Mouse (Mus musculus): Measurements from ENCODE around the gene Cab39l.

The Cab39l gene

GRCm38 (mm10) chr14:59632067-59632466 lies 191.3 kb downstream of the Cab39l start:
- DNase-seq (ENCODE audit: low spot score), result no peak

GRCm38 (mm10) chr14:59633295-59633898 lies 192.6 kb downstream of the Cab39l start:
- DNase-seq (ENCODE audit: low spot score), result no peak

GRCm38 (mm10) chr14:59633988-59634387 lies 193.2 kb downstream of the Cab39l start:
- DNase-seq (ENCODE audit: low spot score), result no peak

Data from ovary, postnatal 10 days (tissue).